Mouse (Mus musculus): ENCODE data around the gene Pspc1.
"Not testable (repeated sequence)": the region's sequence is repeated elsewhere in the genome, so short reads cannot be mapped to it uniquely, and the experiment has no call there.

Gene Pspc1

DNA sequence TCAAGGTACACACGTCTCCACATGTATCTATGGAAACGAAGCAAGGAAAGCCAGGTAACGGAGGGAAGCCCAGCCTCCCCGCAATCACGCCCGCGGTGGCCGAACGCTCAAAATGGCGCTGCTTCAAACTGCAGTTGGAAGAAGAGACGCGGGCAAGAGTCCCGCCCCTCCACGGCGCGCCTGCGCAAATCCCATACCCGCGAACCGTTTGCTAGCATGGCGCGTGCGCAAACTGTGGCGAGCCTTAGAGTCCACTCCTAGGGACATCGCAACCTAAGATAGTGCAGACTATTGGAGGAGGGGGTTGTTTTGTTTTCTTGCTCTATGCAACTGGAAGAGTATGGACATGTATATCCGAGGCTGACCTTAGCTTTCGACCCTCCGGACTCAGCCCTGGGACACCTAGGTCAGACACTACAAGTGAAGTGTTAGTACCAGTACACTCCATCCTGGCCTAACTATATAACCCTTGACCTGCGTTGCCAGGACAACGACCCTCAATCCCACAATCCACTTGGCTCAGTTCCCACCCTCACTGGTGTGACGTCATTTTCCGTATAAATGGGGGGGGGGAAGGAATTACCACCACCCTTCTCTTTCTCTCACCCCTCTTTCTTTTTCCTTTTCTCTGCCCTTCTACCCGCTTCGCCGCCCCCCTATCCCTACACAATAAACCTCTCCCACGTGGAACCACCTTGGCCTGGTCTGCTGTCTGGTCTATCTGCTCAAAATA is at the start of gene Pspc1:
TSS of gene Pspc1 (minus strand) at position 117 of the 733 bp plus-strand sequence.
- peak; percentile 95 for DNase-seq (ENCODE audit: low read depth)

DNA sequence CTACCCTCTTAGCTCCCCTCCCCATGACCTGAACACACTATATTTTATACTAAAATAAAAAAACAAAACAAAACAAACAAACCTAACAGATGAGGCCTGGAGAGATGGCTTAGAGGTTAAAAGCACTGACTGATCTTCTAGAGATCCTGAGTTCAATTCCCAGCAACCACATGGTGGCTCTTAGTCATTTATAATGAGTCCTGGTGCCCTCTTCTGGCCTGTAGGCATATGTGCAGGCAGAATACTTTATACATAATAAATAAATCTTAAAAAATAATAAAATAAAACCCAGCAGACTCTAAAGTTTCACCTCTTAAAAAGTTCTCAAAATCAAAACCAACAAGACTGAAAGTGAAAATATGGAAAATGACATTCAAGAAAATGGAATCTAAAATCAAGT is 46.4 kb upstream of the Pspc1 start:
- no peak for DNase-seq (ENCODE audit: low read depth)

DNA sequence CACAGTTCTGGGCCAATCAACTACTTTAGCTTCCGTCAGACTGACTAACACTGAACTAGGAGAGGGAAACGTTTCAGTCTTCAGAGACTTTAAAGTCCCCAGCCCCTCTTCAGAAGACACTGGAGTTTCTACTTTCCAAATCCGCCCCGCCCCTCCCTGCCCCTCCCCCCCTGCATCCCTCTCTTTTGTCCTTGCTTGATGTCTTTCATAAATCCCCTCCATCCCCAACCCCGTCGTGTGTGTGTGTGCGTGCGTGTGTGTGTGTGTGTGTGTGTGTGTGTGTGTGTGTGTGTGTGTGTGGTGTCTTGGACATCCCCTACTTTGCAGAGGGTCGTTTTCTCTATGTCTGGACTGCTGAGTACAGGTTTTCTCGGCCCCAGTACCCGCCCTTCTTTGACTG is 39.5 kb upstream of the Pspc1 start:
- DNase-seq (ENCODE audit: low read depth): no peak

DNA sequence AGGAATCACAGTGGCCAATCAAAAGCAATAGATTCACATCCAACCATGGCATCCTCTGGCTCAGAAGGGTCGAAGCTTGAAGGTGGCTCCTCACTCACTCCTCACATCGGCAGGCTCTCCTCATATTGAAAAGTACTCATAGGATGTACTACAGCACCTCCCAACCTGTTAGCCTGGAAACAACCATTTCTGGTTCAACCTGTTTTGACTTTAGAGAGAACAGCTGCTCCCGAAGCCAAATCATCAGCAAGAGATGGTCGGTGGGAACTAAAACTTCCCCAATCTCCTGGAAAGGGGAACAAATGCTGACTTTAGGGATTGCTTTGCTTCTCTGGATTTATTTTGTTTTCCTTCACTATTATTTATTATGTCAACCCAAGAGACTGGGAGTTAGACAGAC is 39.0 kb upstream of the Pspc1 start:
- no peak for DNase-seq (ENCODE audit: low read depth)

DNA sequence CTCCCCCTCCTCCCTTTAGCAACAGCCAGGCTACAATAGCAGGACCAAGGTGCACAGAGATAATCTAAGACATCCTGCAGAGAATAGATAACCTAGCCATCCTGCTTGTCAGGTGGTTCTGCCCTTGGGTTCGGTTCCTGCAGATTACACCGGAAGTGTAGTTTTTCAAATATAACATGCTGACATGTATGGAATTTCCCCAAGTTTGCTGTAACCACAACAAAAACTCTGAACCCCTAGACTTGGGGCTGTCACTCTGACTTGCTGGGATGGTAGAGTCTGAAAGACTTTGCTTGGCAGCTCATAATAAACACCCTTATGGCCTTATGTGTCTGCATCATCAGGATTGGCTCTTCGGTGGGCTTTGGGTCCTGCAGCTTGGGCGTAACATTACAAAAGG is 38.4 kb upstream of the Pspc1 start:
- no peak for DNase-seq (ENCODE audit: low read depth)

DNA sequence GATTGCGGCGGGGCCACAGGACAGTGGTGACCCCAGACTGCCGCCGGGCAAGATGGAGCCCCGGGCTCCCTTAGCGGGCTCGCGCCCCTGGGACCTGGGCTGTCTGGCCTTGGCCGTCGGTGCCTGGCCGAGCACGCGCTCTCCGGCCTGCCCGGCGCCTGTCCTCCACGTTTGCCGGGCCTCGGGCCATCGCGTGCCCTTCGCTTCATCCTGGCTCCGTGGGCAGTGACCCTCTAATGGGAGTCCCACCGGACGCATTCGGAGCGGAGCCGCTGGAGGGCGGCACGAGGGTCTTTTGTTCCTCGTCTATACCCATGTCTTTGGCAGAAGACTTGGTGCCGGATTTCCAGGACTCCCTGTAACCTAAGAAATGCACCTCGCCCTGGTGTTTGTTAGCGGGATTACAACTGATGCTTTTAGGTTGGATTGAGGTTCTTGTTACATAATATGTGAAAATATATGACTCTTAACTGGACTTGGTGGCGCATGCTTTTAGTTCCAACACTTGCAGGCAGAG is 34.5 kb upstream of the Pspc1 start:
- peak; percentile 77 for DNase-seq (ENCODE audit: low read depth)

DNA sequence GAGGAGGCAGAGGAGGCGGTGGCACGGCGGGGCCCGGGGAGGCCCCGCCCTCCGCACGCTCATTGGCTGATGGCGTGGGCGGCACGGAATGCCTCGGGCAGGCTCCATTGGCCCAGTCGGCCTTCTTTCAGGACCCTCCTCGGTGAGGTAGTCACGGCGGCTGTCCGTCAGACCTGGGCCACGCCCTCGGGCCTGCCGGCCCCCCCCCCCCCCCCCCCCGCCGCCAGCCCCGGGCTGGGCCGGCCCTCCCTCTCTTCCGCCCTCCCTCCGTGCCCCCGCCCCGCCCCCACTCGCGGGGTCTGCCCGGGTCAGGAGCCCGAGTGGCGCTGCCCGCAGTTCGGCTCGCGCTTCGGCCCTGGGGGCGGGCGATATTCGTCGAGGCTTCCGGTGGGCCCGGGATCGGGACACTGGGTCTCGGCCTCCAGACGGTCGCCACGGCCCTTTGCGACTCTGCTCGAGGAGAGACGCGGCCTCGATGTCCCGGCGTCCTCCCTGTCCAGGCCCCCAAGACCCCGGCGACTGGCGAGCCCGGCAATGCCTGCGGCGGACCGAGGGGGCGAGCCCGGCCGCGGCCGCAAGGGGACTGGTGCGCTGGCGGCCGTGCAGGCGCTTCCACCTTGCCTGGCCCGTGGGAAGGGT is 33.7 kb upstream of the Pspc1 start, which contains the start of gene Zmym5:
TSS of gene Zmym5 (minus strand) at position 16 of the 639 bp plus-strand sequence.
- DNase-seq (ENCODE audit: low read depth): peak; percentile 21

DNA sequence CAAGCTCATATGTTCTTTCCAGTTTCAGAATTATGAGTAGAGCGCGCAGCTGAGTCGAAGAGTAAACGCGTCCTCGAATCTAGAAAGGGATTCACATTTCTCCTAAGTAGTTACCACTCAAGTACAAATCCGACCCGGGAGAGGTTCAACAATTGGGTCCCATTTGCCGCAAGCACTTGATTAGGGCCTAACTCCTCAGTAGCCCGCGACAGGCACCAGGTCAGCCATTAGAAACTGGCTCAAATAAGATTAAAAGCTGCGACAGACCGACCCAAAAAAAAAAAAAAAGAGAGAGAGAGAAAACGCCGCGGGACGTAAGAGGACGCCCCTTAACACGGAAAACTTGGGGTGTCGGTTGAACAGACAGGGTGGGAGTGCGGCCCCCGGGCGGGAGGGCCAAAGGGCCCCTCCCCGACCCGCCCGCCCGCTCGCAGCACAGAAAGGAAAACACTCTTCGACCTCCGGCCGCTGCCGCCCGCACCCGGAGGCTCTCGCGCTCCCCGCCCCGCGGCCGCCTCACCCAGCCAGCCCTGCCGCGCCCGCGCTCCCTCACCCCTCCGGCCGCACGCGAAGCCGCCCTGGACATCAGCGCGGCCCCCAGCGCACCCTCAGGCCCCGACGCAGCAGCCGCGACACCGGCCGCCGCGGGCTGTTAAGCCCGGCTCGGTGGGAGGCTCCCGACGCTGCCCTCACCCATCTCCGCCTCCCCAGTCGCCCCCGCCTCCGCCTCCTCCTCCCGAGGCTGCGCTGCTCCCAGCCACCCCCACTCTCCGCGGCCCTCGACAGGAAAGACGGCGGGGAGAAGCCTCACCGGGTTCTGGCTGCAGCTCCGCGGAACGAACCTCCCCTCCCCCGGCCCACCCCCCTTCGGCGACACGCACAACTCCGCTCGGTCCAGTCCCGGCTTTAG is 32.9 kb upstream of the Pspc1 start:
- DNase-seq (ENCODE audit: low read depth): peak; percentile 11

DNA sequence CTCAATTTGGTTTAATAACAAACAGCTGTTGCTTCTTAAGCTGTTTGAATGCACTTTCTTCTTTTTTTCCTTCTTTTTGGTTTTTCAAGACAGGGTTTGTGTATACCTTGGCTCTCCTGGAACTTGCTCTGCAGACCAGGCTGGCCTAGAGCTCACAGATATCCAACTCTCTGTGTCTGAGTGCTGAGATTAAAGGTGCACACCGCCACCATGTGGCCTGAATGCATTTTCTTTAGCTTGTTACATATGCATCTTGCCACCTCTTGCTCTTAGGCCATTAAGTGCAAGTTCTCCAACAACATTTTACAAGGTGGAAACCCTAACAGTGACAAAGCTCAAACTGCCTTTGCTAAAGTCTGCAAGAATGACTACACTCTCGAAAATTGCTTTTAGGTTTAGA is 15.1 kb upstream of the Pspc1 start:
- peak; percentile 21 for DNase-seq (ENCODE audit: low read depth)

DNA sequence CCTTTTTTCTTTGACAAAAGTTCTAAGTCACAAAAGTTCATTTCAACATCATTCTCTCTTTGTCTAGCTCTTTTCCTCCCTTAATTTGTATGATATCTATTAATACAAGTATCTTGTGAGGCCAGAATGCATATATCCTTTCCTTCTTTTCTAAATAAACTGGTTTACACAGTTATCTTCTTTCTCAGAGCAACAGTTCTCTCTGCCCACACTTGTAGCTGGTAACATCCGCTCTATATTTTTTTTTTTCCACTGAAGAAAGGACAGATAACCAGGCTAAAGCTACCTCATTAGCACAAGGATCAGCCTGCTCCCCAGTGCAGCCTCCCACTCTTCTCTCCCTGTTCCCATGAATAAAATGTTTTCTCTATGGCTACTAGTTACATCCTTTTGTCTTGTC is 6.5 kb upstream of the Pspc1 start:
- no peak for DNase-seq (ENCODE audit: low read depth)

DNA sequence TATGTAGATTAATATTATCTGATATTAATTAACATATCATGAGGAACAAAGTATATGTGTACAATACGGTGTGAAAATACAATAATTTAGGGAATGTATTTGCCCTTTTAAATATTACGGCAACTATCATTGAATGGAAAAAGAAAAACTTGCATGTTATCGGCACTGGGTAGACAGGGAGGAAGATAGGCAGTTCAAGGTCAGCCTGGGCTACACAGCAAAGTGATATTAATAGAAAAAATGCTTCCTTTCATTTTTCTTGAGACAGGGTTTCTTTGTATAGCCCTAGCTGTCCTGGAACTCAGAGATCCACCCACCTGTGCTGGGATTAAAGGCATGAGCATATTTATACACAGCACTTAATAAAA is 801 bp upstream of the Pspc1 start:
- DNase-seq (ENCODE audit: low read depth): no peak

DNA sequence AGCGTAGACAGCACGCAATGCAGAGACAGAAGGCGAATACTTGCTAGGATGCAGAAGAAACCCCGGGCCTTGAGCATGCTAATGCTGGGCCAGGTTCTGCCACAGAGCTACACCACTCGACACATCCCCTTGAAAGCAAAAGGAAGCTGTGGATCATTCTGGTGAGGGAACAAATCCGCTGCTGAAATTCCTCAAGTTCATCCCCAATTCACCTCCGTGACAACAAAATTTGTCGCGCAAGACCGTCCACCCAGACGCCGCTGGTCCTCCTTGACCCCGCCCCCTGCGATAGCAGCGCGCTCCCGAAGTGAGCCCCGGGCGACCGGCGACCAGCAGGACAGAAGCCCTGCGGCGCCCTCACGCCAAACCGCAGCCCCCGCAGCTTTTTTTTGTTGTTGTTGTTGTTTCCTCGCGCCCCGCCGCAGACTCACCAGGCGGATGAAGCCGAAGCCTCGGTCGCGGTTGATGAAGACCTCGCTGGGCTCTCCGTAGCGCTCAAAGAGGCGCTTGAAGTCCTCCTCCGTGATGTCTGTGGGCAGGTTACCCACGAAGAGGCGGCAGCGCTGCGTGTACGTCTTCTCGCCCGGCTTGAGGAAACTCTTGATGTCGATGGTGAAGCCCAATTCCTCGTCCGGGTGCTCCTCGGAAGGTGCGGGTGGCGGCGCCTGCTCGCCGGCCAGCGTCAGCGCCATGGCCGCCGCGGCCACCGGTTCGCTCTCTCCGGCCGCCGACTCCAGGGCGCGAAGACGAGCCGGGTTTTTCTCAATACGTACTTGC is 568 bp downstream of the Pspc1 start:
- peak; percentile 5 for DNase-seq (ENCODE audit: low read depth)

DNA sequence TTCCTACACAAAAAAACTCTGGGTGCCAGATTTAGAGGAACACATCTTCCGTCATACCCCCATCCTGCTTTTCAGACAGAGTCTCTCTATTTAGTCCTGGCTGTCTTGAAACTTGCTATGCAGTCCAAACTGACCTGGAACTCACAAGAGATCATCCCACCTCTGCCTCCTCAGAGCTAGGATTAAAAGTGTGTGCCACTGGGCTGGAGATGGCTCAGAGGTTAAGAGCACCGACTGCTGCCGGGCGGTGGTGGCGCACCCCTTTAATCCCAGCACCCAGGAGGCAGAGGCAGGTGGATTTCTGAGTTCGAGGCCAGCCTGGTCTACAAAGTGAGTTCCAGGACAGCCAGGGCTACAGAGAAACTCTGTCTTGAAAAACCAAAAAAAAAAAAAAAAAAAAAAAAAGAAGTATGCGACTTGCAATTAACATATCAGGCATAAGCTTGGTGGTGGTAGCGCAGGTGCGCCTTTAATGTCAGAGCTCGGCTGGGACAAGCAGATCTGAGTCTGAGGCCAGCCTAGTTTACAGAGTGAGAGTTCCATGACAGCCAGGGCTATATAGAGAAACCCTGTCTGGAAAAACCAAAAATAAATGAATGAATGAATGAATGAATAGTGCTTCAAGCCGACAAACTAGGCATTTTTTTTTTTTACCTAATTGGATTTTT is 1.4 kb downstream of the Pspc1 start:
- DNase-seq (ENCODE audit: low read depth): no peak

DNA sequence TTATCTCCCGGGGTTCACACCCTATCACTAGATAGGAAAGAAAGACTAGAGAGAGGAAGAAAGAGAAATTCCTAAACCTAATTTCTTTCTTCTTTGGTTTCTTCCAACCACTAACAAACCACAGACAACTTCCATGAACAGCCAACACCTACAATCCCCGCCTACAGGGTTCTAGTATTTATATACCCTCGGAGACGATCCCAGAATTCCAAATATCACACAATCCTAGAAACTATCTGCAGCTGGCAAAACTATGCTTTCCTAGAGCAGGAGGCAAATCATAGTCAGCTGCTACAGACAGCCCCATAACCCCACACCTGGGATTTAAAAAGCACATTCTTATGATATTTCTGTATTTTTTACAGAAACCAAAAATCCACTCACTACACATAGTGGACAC is 2.7 kb downstream of the Pspc1 start:
- DNase-seq (ENCODE audit: low read depth): no peak

DNA sequence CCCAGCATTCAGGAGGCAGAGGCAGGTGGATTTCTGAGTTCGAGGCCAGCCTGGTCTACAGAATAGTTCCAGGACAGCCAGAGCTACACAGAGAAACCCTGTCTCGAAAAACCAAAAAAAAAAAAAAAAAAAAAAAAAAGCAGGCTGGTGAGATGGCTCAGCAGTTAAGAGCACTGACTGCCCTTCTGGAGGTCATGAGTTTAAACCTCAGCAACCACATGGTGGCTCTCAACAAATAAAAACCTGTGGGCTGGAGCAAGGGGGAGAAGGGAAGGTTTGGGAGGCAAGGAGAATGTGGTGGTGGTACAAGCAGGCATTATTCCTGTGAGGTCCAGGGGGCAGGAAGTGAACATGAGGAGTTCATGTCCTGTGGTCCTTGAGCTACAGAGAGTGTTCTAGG is 11.7 kb downstream of the Pspc1 start:
- not testable (repeated sequence) for DNase-seq (ENCODE audit: low read depth)

DNA sequence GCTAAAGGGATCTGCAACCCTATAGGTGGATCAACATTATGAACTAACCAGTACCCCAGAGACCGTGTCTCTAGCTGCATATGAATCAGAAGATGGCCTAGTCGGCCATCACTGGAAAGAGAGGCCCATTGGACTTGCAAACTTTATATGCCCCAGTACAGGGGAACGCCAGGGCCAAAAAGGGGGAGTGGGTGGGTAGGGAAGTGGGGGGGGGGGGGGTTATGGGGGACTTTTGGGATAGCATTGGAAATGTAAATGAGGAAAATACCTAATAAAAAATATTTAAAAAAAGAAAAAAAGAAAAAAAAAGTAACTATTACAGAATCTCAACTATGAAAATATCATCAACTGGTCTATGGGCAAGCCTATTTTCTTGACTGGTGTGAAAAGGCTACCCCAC is 13.0 kb downstream of the Pspc1 start:
- not testable (repeated sequence) for DNase-seq (ENCODE audit: low read depth)

DNA sequence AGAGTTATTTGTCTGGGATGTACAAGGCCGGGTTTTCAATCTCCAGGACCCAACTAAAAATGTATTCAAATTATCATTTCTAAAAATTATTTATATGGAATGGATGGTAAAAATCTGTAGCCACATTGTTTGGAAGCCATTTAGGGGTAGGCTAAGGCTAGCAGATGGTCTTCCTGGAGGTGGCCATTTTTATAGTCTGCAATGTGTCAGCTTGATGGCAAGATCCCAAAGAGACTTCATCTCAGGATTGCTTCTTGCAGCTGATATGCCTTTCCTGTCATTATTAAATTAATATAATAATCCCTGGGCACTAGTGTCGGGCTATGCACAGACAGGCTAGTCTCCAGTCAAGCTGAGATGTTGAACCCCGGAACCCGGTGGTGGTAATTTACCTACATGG is 26.8 kb downstream of the Pspc1 start:
- no peak for DNase-seq (ENCODE audit: low read depth)

DNA sequence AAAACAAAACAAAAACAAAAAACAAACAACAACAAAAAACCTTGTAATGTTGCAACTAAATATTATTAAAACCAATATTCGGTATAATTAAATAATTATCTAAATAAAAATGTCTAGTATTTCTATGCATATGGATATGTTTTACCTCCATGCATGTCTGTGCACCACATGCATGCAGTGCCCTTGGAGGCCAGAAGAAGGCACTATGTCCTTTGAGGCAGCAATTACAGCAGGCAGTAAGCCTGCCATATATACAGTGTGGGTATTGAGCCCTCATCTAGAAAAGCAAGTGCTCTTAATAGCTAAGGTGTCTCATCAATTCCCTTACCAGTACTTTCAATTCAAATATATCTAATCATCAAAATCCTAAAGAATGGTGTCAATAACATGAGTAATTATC is 37.9 kb downstream of the Pspc1 start:
- no peak for DNase-seq (ENCODE audit: low read depth)

DNA sequence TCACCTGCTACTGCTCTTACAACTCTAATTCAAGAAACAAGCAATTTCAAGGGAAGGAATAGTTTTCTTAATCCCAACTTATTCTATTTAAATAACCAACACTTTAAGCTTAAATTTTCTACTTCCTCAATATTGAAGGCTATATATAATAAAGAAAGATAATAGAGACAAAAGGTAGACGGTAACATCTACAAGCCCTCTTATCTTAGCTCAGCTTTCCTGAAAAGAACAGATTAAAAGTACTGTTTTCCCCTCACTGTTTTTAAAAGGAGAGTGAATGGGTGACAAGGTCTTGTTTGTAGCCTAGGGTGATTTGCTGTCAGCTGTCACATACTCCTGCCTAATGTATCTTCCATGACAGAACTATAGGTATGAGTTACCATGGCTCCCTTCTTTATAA is 51.6 kb downstream of the Pspc1 start:
- no peak for DNase-seq (ENCODE audit: low read depth)

DNA sequence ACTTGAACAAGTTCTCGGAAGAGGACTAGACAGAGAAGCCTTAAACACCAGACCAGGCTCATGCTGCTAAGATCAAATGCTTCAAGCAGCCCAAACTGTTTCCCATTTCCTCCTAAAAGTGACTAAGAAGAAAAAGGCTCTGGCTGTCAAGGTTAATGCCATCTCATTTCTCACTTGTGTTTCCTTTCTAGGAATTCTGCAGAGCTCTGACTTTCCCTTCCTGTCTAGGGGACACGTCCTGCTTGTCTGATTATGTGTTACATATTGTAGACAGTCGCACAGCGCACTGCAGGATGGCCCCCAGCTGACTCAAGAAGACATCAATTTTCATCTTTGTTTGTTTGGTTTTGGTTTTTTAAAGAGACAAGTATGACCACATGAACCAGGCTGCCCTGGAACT is 72.4 kb downstream of the Pspc1 start:
- DNase-seq (ENCODE audit: low read depth): no peak

DNA sequence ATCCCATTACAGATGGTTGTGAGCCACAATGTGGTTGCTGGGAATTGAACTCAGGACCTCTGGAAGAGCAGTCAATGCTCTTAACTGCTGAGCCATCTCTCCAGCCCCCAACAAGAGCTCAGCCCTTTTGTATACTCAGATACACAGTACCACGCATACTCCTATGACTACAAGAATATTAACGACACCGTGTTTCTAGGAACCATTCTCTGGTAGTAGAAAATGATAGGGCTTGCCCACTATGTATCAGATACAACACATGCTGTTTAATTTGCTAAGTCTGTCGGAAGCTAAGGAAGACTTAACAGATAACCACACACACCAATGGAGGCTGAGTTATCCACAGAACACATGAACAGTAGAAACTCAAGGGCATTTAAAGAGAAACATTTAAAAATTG is 75.5 kb downstream of the Pspc1 start:
- DNase-seq (ENCODE audit: low read depth): no peak
